Mouse (Mus musculus): ENCODE data around the gene Bok.
A peak's percentile ranks its signal among the peaks of the same experiment; 100 is the strongest.
"Not testable (repeated sequence)": the region's sequence is repeated elsewhere in the genome, so short reads cannot be mapped to it uniquely, and the experiment has no call there.

The Bok gene

DNA sequence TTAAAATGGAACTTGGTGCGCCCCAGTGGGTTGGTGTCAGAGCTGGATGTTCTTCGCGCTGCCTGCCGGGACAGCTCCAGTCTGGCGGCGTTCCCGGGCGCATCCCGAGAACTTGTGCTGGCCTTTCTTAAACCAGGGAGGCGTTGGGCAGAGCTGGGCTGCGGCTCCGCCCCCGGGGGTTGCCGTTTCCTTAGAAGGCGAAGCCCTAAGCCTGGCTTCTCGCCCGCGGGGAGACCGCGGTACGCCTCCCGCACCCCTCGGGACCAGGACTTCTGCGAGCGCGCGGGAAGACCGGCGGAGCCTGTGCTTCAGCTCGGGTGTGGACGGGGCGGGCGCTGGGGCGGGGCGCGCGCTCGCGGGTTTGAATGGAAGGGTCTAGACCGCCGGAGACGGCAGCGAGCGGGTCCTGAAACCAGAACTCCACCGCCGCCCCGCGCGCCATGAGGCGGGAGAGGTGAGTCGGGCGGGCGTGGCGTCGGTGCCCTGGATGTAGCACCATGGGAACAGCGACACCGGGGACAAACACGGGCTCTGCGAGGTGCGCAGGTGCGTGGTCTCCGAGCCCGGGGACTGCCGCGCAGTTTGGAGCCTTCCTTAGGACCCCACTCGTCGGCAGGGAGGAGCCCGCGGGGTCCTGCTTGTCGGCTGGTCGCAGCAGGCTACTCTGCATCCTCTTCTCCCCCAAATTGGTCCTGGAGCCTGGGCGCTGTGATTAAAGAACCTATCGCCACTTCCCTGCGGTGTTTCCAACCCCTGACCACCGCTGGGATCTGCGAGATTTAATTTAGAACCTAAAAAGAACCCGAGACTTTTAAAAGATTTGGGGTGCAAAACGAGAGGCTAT is at the start of gene Bok:
Bok (plus strand) TSS at position 260 of the 844 bp plus-strand sequence.
- peak in 1 of 2 experiments; percentile 12 for DNase-seq

DNA sequence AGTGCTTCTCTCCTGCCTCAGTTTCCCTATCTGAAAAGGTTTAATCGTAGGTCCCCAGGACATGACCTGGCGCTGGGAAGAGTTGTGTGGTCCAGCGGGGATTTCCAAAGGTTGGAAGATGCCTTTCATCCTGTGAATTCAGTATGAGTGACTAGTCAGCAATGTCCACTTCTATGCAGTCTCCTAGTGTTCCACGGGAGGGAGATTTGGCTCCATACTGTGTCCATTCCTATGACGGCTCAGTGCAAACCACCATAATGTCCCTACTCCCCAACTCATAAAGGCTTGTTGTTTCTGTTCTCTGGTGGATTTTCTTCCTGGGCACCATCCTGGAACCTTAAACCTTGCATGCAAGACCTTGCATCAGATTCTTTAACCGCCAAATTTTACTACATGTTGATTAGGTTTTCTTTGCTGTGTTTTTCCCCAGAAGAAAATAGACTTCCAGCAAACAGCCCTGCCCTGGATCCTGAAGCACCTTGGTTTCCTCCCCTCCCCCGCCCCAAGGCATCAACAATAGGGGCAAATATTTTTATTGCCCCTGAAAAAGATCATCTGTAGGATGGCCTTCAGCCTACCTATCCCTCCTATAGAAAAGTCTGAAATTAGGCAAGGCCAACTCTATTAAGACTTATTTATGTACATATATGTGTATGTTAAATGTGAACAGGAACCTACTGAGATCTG is 49.1 kb upstream of the Bok start:
- DNase-seq: no peak

DNA sequence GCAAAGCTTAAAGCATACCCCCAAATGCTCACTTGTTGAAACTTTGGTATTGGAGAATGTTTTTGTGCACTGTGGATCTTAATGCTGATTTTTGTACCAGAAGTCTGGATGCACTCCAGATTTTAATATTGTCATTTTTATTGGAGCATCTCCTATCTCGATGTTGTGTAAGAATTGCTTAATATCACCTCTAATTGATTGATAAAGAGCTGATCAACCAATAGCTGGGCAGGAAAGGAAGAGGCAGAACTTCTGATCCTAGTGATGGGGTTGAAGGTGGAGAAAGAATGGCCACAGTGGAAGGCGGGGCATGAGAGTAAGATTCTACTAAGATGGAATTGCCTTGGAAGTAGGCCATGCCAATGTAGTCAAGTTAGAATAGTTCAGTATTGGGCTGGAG is 43.5 kb upstream of the Bok start:
- no peak for DNase-seq

DNA sequence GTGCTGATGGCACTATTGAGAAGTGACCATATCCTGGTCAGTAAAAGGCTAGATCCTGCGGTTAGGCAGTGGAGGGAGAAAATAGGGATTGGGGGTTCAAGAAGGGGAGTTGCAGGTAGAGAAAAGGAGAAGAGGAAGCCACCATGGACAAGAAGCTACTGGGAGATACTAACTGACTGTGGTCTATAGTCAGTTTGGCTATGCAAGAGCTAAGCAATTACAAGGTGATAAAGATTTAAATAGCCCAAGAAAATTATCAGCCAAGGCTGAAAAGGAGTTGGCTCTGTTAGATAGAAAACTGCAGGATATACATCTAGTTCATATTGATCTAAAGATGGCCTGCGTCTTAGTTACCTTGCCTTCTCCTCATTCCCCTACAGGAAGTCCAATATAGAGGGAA is 42.8 kb upstream of the Bok start:
- no peak for DNase-seq

DNA sequence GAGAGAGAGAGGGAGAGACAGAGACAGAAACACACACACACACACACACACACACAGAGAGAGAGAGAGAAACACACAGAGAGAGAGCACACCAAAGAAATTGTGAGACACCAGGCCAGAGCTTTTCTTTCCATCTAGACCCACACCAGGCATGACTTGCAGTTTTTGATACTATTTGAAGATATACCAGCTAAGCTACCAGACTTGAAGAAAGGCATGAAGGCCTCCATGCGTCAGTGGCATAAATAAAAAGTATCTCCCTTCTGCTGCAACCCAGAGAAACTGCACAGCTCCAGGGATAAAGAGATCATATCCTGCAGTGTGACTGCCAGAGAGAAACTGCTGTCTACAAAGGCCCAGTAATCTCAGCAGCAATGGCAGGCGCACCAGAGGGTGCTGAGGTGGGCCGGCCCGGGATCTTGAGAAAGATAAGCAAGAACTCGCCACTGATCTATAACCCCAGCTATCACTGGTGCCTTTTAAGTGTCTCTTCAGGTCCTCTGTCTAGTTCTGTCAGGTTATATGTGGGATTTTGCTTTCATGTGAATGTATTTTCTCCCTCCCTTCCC is 35.8 kb upstream of the Bok start:
- DNase-seq: no peak

DNA sequence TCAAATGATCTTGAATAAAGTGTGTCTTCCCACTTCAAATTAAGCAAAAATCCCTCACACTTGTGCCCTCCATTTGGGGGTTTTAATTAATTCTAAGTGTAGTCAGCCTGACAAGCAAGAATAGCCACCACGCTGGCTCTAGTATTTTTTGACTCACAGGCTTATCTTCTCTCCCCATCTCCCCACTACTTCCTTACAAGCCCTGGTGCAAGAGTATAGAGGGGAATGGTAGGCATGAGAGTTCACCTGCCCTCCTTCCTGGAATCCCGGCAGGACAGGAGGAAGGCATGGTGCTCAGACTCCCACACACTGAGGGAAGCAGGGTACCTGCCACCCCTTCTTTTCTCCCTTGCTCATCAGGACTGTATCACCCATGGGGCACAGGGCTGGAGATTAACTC is 31.2 kb upstream of the Bok start:
- no peak for DNase-seq

DNA sequence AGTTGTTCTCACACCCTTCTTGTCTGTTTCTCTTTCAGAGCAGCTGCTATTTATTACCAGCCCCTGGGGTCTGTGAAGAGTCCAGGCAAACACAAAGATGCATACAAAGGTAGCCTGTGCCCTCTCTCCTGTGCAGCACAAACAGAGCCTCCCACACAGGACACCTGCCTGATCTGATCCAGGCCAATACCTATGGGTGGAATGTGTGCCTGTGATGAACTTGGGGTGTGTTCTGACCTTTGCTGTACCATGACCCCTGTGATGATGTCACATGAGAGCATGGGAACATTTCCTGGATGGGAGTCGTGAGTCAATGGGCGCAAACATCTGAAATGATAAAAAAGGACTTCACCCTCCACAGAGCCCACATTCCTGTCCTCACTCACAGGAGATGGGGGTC is 30.7 kb upstream of the Bok start:
- no peak for DNase-seq

DNA sequence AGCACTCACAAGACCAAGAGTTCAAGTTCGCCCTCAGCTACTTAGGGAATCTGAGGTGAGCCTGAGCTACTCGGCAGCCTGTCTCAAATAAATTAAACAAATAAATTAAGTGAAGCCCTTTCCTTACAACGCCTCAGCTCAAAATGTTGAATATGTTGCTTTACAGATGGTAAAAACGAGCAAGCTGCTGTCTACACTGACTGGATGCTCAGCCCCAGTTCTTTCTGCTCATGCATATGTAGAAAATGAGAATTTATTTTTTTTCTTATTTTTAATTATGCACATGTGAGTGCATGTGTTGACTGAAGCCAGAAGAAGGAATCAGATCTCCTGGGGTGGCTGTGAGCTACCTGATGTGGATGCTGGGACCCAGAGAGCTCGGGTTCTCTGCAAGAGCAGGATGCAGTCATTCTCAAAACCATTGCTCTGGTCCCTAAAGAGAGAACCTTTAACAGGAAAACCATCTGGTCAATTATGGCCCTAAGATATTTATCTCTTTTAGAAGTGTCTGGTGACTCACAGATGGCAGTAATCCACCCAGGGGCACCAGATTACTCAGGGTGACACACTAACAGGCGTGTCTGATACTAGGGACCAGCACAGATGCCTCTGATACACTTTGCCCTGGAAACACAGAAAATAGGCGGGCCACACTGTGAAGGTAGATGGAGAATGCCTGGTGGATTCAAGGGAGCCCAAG is 29.0 kb upstream of the Bok start:
- no peak for DNase-seq

DNA sequence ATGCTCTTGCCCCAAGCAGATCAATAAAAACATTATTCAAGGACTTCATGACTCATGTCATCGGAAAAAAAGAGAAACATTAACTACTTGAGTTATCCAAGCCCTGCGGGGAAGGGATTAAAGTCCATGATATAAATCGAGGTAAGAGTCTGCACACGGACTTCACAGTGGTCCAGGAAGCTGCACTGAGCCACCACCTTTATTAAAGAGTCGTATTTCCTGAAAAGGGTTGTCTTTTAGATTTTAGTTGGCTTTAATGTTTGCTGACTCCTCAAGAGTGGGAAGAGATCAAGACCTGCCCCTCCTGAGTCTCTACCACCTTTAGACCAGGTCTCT is 28.5 kb upstream of the Bok start:
- no peak for DNase-seq

DNA sequence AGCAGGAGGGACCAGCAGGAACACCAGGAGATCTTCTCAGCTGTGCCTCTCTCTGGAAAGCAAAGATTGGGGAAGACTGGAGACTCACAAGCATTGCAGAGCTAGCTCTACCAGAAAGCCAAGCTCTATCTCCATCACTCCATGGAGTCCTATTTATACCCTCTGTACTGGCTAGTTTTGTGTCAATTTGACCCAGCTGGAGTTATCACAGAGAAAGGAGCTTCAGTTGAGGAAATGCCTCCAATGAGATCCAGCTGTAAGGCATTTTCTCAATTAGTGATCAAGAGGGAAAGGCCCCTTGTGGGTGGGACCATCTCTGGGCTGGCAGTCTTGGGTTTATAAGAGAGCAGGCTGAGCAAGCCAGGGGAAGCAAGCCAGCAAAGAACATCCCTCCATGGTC is 26.9 kb upstream of the Bok start, which contains the start of gene Stk25:
Stk25 (minus strand) TSS at position 101 of the 400 bp plus-strand sequence.
- DNase-seq: not testable (repeated sequence)

DNA sequence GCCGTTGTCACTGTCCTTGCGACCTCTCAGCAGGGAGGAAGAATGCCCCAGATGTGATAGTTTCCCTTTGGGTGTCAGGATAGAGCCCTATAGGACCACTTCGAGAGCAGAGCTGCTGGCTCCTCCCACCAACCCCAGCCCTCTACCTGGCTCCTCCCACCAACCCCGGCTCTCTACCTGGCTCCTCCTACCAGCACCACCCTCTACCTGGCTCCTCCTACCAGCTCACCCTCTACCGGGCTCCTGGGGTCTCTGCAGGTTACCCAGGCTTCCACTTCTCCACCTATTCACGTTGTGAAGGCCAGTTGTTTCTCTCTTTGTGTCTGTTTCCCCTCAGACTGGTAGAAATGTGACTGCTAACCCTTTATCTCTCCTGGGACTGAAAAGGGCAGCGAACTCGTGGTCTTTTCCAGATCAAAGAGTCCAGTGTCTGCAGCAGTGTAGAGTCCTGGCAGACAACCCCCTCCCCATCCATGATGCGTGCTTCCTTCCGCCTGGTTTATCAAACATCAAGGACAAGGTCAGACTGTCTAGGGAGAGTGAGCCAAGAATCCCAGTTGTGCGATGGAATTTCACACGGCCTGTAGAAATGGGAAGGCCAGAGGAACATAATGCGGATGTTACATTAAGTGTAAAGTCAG is 17.6 kb upstream of the Bok start:
- DNase-seq: peak; percentile 23 to 58

DNA sequence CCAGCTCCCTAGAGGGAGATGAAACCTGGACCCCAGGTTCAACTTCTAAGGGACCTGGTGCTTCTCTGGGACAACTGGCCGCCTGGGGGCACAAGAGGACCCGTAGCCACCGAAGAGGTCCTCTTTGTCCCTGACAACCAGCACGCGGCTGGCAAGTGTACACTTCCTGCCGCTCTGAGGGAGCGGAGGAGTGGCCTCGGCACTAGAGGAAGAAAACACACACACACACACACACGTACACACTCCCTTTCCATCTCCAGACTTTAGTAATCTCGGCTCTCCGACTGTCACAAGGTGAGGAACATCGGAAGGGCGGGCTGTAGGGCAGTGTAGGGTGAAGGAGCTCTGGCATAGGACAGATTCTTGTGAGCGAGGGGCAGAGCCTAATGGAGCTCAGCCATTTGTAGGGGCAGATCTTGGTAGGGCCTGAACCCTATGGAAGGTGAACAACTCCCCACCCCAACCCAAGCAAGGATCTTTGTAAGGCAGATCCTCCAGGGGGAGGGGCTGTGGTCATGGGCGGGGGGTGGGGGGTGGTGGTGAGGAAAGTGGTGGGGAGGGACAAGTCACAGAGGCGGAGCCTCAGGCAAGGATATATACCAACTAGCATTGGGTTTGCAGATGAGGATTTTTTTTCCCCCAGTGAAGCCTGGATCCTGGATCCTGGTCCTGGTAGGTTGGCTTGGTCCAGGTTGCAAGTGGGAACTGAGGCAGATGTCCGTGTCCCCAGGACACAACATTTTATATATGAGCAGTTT is 16.5 kb upstream of the Bok start:
- peak; percentile 68 to 75 for DNase-seq

DNA sequence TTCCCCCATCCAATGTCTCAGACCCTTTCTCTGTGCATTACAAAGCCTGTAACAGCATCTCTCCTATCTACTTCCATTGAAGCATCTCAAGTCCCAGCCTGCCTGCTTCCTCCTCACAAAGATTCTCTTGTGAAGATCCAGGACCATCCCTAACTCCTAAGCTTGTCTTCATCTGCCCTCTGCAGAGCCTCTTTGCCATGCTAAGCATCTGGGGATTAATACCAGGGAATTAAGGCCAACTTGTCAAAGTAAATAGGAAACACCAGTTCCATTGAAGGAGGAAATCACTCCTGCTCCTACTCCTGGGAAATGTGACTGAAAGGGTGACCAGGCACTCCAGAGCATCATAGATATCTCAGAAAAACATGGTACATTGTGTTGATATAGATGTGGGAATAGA is 15.5 kb upstream of the Bok start:
- no peak for DNase-seq

DNA sequence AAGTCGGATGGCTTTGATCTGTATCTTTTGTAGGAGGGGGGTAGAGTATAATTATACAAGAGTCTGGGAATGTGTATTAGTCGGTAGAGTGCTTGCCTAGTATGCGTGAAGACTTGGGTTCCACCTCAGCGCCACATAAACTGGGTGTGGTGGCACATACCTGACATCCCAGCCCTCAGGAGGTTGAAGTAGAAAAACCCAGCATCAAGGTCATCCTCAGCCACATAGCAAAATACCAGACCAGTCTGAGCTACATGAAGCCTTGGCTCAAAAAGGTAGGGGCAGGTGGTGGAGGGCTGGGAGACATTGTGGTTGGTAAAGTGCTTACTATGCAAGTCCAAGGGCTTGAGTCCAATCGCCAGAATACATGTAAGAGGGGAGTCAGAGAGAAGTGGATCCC is 12.8 kb upstream of the Bok start:
- no peak for DNase-seq

DNA sequence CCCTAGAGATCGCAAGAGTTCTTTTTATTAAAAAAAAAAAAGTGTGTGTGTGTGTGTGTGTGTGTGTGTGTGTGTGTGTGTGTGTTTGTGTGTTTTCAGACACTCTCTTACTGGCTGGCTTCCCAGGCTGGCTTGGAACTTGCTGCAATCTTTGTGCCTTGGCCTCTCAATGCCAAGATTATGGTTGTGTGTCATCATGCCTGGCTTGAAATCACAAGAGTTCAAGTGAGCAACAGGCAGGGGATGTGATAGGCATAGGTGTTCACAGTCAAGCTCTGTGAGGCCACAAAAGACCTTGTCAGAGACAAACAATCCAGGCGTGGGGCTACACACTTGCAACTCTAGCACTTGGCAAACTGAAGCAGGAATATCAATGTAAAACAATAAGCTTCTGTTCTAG is 7.1 kb upstream of the Bok start:
- no peak for DNase-seq

DNA sequence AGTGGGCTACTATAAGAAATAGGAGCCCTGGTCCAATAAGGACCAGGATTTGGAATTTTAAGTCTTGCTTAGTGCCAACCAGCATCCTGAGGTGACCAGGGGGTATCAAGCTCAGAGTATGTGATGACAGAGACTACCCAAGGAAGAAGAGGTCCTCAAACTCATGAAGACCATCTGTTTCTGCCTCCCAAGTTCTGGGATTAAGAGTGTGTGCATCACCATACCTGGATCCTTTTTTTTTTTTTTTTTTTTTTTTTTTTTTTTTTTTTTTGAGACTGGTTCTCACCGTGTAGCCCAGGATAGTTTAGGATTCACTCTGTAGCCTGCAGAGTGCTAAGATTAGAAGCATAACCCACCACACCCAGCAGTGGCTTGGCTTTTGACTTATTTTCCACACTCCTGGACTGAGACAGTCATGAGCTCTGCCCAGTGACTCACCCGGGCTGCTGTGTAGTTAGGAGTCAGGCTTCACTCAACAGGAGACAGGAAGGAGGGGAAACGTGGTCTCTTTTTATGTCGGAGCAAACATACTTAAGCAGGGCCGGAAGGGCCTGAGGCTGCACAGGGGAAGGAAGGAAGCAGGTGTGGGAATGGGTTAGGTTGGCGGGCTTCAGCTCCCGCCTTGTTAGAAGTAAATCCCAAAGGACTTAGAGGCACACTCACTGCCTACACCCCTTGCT is 5.4 kb upstream of the Bok start:
- DNase-seq: no peak

DNA sequence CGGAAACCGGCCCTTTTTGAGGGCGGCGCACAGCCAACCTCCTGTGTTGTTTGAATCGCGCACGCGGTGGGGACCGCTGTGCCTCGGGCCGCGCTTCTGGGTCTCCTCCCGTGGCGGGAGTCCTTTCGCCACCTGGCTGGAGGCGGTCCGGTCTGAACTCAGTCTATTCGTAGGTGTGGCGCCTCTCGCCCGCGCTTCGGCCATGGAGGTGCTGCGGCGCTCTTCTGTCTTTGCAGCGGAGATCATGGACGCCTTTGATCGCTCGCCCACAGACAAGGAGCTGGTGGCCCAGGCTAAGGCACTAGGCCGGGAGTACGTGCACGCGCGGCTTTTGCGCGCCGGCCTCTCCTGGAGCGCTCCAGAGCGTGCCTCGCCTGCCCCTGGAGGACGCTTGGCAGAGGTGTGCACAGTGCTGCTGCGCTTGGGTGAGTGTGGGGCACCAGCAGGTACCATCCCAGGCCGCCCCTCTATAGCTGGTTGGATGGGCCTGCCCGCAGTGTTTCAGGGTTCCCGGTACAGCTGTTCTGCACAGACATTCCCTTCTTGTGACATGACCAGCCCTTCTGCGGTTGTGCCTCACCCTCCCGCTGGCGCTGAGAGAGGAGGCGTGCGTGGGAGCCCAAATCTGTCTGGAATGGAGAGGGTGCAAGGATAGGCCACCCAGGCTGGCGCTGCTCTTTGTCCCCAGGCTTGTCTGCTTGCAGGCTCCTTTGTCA is 943 bp downstream of the Bok start:
- no peak for DNase-seq

DNA sequence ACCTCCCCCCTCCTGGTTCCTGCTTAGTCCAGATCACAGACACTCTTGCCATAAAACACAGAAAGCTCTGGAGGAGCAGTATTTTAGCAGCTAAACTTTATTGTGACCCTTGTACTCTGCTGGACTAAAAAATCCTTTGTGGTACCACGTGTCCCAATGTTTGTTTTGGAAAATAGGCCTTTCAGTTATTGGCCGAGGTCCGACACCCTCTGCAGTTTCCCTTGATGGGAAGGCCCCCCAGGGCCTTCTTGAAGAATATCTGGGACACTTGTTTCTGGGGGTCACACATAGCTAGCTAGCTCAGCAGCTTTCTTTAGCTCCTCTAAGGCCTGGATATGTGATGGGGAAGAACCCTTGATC is 1.5 kb downstream of the Bok start:
- DNase-seq: no peak

DNA sequence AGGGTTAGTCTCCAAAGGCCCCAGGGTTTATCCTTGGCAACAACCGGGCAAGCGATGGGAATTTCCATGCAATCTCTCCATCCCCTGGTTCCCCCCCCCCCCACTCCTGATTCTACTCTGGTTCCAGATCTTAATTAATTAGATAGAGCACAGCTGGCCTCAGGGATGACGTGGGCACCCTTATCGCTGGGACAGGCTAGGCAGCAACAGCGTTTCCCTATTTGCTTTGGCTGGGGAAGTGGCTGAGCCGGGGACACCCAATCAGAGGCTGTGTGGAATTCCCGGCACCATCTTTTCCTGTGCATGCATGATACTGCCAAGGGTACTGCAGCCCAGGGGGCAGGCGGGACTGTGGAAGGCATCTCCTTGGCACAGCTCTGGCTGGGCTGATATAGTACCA is 2.7 kb downstream of the Bok start:
- DNase-seq: no peak

DNA sequence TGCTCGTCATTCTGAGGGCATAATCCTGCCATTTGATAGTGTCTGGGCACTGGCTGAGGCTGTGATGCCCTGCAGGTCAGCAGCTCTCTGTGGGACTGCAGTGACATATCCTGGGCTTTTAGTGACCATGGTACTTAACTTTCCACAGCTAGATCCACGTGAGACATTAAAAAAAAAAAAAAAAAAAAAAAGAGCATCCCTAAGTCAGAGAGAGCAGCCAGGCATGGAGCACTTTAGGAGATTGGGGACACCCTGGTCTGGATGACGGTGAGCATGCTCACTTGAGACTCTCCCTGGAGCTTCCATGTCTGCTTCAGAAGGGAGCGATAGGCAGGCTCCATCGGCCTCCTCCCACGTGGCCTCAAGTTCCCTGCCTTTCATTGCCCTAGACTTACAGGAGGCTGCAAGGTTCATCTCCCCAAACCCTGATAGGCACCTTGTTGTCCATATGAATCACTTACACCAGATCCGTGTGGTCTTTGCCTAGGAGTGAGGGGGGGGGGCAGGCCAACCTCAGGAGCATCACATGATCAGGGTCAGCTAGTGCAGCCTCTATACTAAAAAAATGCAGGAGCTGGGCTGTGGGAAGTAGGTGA is 4.5 kb downstream of the Bok start:
- DNase-seq: no peak

DNA sequence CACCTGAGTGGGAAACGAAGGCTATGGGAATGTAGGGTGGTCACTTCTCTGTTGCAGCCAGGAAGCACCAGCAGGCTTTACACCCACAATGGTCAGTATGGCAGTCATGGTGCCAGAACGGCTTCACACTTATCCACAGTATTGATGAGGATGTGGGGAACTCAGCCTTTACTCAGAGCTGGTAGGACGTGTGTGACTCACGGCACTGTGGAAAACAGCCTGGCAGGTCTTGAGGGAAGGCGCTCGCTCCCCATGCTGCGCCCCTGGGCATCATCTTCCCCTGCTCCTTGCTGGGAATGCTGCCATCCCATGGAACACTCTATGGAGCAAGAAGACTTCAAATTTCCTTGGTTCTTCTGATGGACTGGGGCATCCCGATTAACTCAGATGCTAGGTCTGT is 5.6 kb downstream of the Bok start:
- DNase-seq: no peak
